In the genomic region with DNA sequence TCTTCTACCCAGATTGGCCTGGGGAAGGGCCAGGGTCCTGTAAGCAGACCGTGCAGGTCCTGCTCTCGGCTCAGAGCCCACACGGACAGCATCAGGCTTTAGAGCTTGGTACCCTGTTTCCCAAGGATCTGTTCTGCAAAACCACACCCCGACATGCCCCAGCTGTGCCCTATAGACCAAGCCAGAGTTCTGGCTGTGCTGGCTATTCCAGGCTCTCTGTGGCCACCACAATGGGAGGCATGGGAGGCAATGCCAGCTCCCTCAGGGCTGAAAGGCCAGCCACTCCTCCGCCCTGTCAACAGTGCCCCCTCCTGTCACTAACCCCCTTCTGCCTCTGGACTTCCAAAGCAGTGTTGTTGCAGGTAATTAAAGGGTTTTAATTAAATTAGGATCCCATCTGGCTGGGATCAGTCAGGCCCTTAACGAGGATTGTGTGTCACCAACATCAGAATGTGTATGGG, we compare ENCODE assay signal across 12 mouse cellular contexts. TPM values are rescaled to one million over a fixed set of nuclear protein-coding genes. Genes with fewer than 3 reads are reported as not detected.
A peak's percentile ranks its signal among the peaks of the same experiment; 100 is the strongest.
DNase-seq lines count a peak whose midpoint lies in the region; ATAC-seq and TF ChIP-seq lines count a peak whose summit lies in the region.
"Had no signal": no experiment of that assay in that cellular context is flagged by ENCODE, and none has a peak within 500 bp of the region (broad histone marks: within the 10 kb centered on the region; RNA-seq: fewer than 3 reads in every experiment).

No protein-coding gene starts in this region.

- H3K4me2 ChIP-seq in hindbrain, embryonic 14.5 days (replicated peaks) = no peak overlapping the region
- peak overlapping the region; percentile 55 for H3K4me2 ChIP-seq in myocyte (ENCODE audit: low read depth)
- H3K4me2 ChIP-seq: midbrain, embryonic 12.5 days; neural tube, embryonic 15.5 days had no signal

- H3K9ac ChIP-seq in hindbrain, embryonic 14.5 days = no peak overlapping the region
- H3K9ac ChIP-seq: midbrain, embryonic 12.5 days; neural tube, embryonic 15.5 days had no signal

- 51% methylated on average over 6 of the region's 6 CpGs for WGBS in hindbrain, embryonic 10.5 days
- WGBS in hindbrain, embryonic 14.5 days = 45% methylated on average over 6 of the region's 6 CpGs
- 62% methylated on average over 6 of the region's 6 CpGs for WGBS in heart, embryonic 10.5 days

- no peak overlapping the region for H3K4me3 ChIP-seq in hindbrain, embryonic 10.5 days
- H3K4me3 ChIP-seq in hindbrain, embryonic 14.5 days (replicated peaks; ENCODE audit: low read length) = no peak overlapping the region
- no peak overlapping the region for H3K4me3 ChIP-seq in heart, embryonic 10.5 days
- no peak overlapping the region for H3K4me3 ChIP-seq in myocyte
- H3K4me3 ChIP-seq: midbrain, embryonic 12.5 days; neural tube, embryonic 15.5 days had no signal

- peak overlapping the region; percentile 64 for H3K27ac ChIP-seq in hindbrain, embryonic 10.5 days
- no peak overlapping the region for H3K27ac ChIP-seq in hindbrain, embryonic 14.5 days
- peak overlapping the region; percentile 52; the same call in 1 of the 2 replicates for H3K27ac ChIP-seq in heart, embryonic 10.5 days
- H3K27ac ChIP-seq: midbrain, embryonic 12.5 days; neural tube, embryonic 15.5 days had no signal

- no peaks in the 10 kb centered on the region for H3K36me3 ChIP-seq in hindbrain, embryonic 10.5 days
- H3K36me3 ChIP-seq in hindbrain, embryonic 14.5 days (replicated peaks; ENCODE audit: control insufficient read depth, insufficient read depth) = no peaks in the 10 kb centered on the region
- H3K36me3 ChIP-seq in heart, embryonic 10.5 days = no peaks in the 10 kb centered on the region
- no peaks in the 10 kb centered on the region for H3K36me3 ChIP-seq in myocyte (ENCODE audit: control insufficient read depth, insufficient read depth)
- H3K36me3 ChIP-seq: midbrain, embryonic 12.5 days; neural tube, embryonic 15.5 days had no signal

- TF ChIP-seq POLR2A in myocyte (IDR thresholded peaks at IDR 0.05; ENCODE audit: insufficient read length, low read depth) = no peak

- DNase-seq in hindbrain, embryonic 10.5 days (ENCODE audit: low spot score) = no peak
- DNase-seq in hindbrain, embryonic 14.5 days (ENCODE audit: low spot score) = no peak
- peak; percentile 56 for DNase-seq in retina, postnatal 1 day
- DNase-seq in retina, embryonic 14.5 days (ENCODE audit: low spot score) = no peak
- DNase-seq in heart, embryonic 10.5 days (ENCODE audit: low spot score) = no peak
- DNase-seq in right cerebral cortex, postnatal 4 days = no peak
- DNase-seq: layer of hippocampus, adult 9-11 months had no signal

- no peak for ATAC-seq in hindbrain, embryonic 14.5 days (ENCODE audit: low FRiP score)
- no peak for ATAC-seq in megakaryocyte-erythroid progenitor cell, adult 5-6 weeks (replicated peaks; ENCODE audit: low FRiP score, low TSS enrichment, poor library complexity, severe bottlenecking)

- H3K4me1 ChIP-seq in hindbrain, embryonic 10.5 days (replicated peaks) = peaks cover 40% of the 10 kb centered on the region
- H3K4me1 ChIP-seq in hindbrain, embryonic 14.5 days (replicated peaks; ENCODE audit: control insufficient read depth, insufficient read depth, low read length) = no peaks in the 10 kb centered on the region
- peaks cover 24% of the 10 kb centered on the region for H3K4me1 ChIP-seq in heart, embryonic 10.5 days

- H3K79me2 ChIP-seq in myocyte (ENCODE audit: control insufficient read depth, insufficient read depth) = no peaks in the 10 kb centered on the region

- H3ac ChIP-seq in myocyte (ENCODE audit: control insufficient read depth, insufficient read length) = no peak overlapping the region

- H3K27me3 ChIP-seq in hindbrain, embryonic 10.5 days (ENCODE audit: insufficient read depth, poor library complexity, severe bottlenecking) = peaks cover 19% of the 10 kb centered on the region
- H3K27me3 ChIP-seq in hindbrain, embryonic 14.5 days (ENCODE audit: control insufficient read depth, insufficient read depth, low read length) = no peaks in the 10 kb centered on the region
- H3K27me3 ChIP-seq in heart, embryonic 10.5 days (ENCODE audit: insufficient read depth, poor library complexity, severe bottlenecking) = peaks cover 34% of the 10 kb centered on the region
- no peaks in the 10 kb centered on the region for H3K27me3 ChIP-seq in myocyte (ENCODE audit: control insufficient read depth, insufficient read depth, insufficient read length)

- no peaks in the 10 kb centered on the region for H3K9me3 ChIP-seq in hindbrain, embryonic 10.5 days
- H3K9me3 ChIP-seq in hindbrain, embryonic 14.5 days (ENCODE audit: control insufficient read depth, low read length) = no peaks in the 10 kb centered on the region
- no peaks in the 10 kb centered on the region for H3K9me3 ChIP-seq in heart, embryonic 10.5 days
- H3K9me3 ChIP-seq: midbrain, embryonic 12.5 days; neural tube, embryonic 15.5 days had no signal

TF ChIP-seq in myocyte, 11 proteins besides CTCF, POLR2A, EP300 and RAD21:
- TF ChIP-seq E2F4 (IDR thresholded peaks at IDR 0.05; ENCODE audit: insufficient read depth) (no peak), POLR2AphosphoS2 (IDR thresholded peaks at IDR 0.05; ENCODE audit: insufficient read length, low read depth) (no peak), MYOG (IDR thresholded peaks at IDR 0.05; ENCODE audit: control insufficient read depth in 1 of 3, insufficient read depth in 1 of 3, insufficient read length in 2 of 3, low read depth in 2 of 3) (peak in 1 of 3 experiments; percentile 53), SRF (IDR thresholded peaks at IDR 0.05; ENCODE audit: control insufficient read depth, insufficient read length, low read depth) (no peak), REST (IDR thresholded peaks at IDR 0.05; ENCODE audit: insufficient read depth, insufficient read length) (no peak), MYOD1 (IDR thresholded peaks at IDR 0.05; ENCODE audit: control insufficient read depth in 1 of 3, insufficient read length in 2 of 3, low read depth in 2 of 3) (peak in 1 of 3 experiments; percentile 43), USF1 (IDR thresholded peaks at IDR 0.05; ENCODE audit: low read depth) (no peak), CEBPB (IDR thresholded peaks at IDR 0.05; ENCODE audit: insufficient read depth, poor library complexity, severe bottlenecking) (no peak), TCF3 (IDR thresholded peaks at IDR 0.05; ENCODE audit: insufficient read length, low read depth) (no peak), MAX (IDR thresholded peaks at IDR 0.05; ENCODE audit: low read depth) (no peak), TCF12 (IDR thresholded peaks at IDR 0.05; ENCODE audit: insufficient read depth, poor library complexity, severe bottlenecking) (no peak)

RNA-seq across cellular contexts. Expression of a gene that starts 10.1 kb away (rescaled TPM):
- 0.46 and 0.75 TPM in 2 replicates for polyA plus RNA-seq in hindbrain, embryonic 10.5 days (2016; fragmentation: Nextera tagmentation; extraction: Ambion mirVana)
- 2.0 and 2.2 TPM in 2 replicates for polyA plus RNA-seq in hindbrain, embryonic 14.5 days (2014; fragmentation: Nextera tagmentation; extraction: Ambion mirVana)
- polyA plus RNA-seq in heart, embryonic 10.5 days (2016; fragmentation: Nextera tagmentation; extraction: Ambion mirVana) = 0.21 and 0.77 TPM in 2 replicates
- polyA plus RNA-seq in myocyte (2012; fragmentation: generic; extraction: Trizol) = 0.04 TPM
- not detected in 2 replicates for total RNA-seq in megakaryocyte-erythroid progenitor cell, adult 5-6 weeks (2014; fragmentation: Nextera tagmentation)
- total RNA-seq in megakaryocyte-erythroid progenitor cell, adult 5-6 weeks (2017) = not detected in 2 replicates
- polyA plus RNA-seq: liver, embryonic 16.5 days had no signal
